Mouse (Mus musculus): ENCODE measurements around the gene Ralgps1. TPM values are rescaled to one million over a fixed set of nuclear protein-coding genes. Genes with fewer than 3 reads are reported as not detected.

Ralgps1 gene
- polyA plus RNA-seq, 1 experiment = 9.5 TPM

DNA sequence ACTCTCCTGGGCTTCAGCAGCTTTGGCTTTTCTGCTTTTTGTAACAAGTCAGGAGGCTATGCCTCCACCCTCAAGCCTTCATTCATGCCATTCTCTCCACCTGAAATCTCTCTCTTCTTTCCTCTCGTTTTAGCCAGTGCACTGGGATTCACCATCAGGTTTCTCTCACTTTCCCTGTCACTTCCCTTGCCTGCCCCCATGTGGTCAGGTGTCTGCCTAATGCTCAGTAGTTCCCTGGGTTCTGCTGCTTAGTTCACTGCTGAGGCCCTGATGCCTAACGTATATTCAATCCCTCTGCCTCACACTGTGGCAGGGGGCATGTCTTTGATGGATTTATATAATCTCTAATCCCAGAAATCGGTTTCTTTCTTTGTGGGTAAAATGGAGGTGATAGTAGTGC is 29.9 kb upstream of the Ralgps1 start:
- Histone ChIP-seq H3K4me3 (ENCODE audit: low read depth, low read length) (no peak overlapping the region), H3K27ac (ENCODE audit: insufficient read depth, low read depth, low read length) (no peak overlapping the region), H3K36me3 (ENCODE audit: control insufficient read depth, insufficient read depth, low read length) (no peaks in the 10 kb centered on the region), H3K4me1 (ENCODE audit: control insufficient read depth, insufficient read depth, insufficient read length, low read length) (no peaks in the 10 kb centered on the region), H3K27me3 (ENCODE audit: control insufficient read depth, insufficient read depth, low read length) (0 out of 2 replicates have a peak, but pooled peaks cover 1% of the 10 kb centered on the region)
- WGBS = 38% methylated on average over 3 of the region's 3 CpGs
- TF ChIP-seq CTCF (IDR thresholded peaks at IDR 0.05; ENCODE audit: extremely low read depth, insufficient read length, insufficient replicate concordance, low read depth, low read length) = peak; percentile 46; the same call in 1 of the 2 replicates
- no peak for TF ChIP-seq POLR2A (IDR thresholded peaks at IDR 0.05; ENCODE audit: low read depth, low read length)

- Histone ChIP-seq H3K4me1 (ENCODE audit: control insufficient read depth, insufficient read depth, insufficient read length, low read length) (no peaks in the 10 kb centered on the region), H3K27me3 (ENCODE audit: control insufficient read depth, insufficient read depth, low read length) (0 out of 2 replicates have a peak, but pooled peaks cover 3% of the 10 kb centered on the region), H3K27ac (ENCODE audit: insufficient read depth, low read depth, low read length) (no peak overlapping the region), H3K4me3 (ENCODE audit: low read depth, low read length) (no peak overlapping the region), H3K36me3 (ENCODE audit: control insufficient read depth, insufficient read depth, low read length) (no peaks in the 10 kb centered on the region)
- TF ChIP-seq POLR2A (IDR thresholded peaks at IDR 0.05; ENCODE audit: low read depth, low read length) = no peak
- TF ChIP-seq CTCF (IDR thresholded peaks at IDR 0.05; ENCODE audit: extremely low read depth, insufficient read length, insufficient replicate concordance, low read depth, low read length) = no peak
- 79% methylated on average over 5 of the region's 5 CpGs for WGBS
Measured at GRCm38 (mm10) chr2:33400541-33400940, 29.3 kb upstream of the Ralgps1 start.

GRCm38 (mm10) chr2:33399091-33399490 is 27.8 kb upstream of the Ralgps1 start:
- Histone ChIP-seq H3K27ac (ENCODE audit: insufficient read depth, low read depth, low read length) (no peak overlapping the region), H3K27me3 (ENCODE audit: control insufficient read depth, insufficient read depth, low read length) (peaks cover 4% of the 10 kb centered on the region; the same call in 1 of the 2 replicates), H3K36me3 (ENCODE audit: control insufficient read depth, insufficient read depth, low read length) (no peaks in the 10 kb centered on the region), H3K4me1 (ENCODE audit: control insufficient read depth, insufficient read depth, insufficient read length, low read length) (no peaks in the 10 kb centered on the region), H3K4me3 (ENCODE audit: low read depth, low read length) (no peak overlapping the region)
- 67% methylated on average over 7 of the region's 7 CpGs for WGBS
- TF ChIP-seq POLR2A (IDR thresholded peaks at IDR 0.05; ENCODE audit: low read depth, low read length) = no peak
- no peak for TF ChIP-seq CTCF (IDR thresholded peaks at IDR 0.05; ENCODE audit: extremely low read depth, insufficient read length, insufficient replicate concordance, low read depth, low read length)

DNA sequence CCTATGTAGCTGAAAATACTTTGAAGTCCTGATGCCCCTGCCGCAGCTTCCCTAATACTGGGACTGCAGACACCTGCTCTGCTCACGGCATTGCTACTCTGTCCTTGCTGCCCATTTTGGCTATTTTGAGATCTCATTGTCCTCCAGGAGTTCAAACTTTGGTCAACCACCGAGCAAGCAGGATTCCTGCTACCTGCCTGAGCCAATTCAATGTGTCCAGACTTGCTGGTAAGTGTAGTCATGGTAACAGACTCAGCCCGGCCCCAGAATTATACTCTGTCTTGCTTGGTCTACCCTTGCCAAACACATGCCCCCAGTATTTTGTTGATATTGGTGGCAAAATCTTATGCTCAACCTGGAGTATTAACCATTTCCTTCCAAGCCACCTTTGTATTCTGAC is 25.8 kb upstream of the Ralgps1 start:
- peaks cover 7% of the 10 kb centered on the region; the same call in 1 of the 2 replicates for H3K27me3 ChIP-seq (ENCODE audit: control insufficient read depth, insufficient read depth, low read length)
- no peaks in the 10 kb centered on the region for H3K36me3 ChIP-seq (ENCODE audit: control insufficient read depth, insufficient read depth, low read length)
- no peak overlapping the region for H3K27ac ChIP-seq (ENCODE audit: insufficient read depth, low read depth, low read length)
- H3K4me1 ChIP-seq (ENCODE audit: control insufficient read depth, insufficient read depth, insufficient read length, low read length) = no peaks in the 10 kb centered on the region
- TF ChIP-seq CTCF (IDR thresholded peaks at IDR 0.05; ENCODE audit: extremely low read depth, insufficient read length, insufficient replicate concordance, low read depth, low read length) (no peak), POLR2A (IDR thresholded peaks at IDR 0.05; ENCODE audit: low read depth, low read length) (no peak)
- no peak overlapping the region for H3K4me3 ChIP-seq (ENCODE audit: low read depth, low read length)
- WGBS = 65% methylated on average over 4 of the region's 4 CpGs

DNA sequence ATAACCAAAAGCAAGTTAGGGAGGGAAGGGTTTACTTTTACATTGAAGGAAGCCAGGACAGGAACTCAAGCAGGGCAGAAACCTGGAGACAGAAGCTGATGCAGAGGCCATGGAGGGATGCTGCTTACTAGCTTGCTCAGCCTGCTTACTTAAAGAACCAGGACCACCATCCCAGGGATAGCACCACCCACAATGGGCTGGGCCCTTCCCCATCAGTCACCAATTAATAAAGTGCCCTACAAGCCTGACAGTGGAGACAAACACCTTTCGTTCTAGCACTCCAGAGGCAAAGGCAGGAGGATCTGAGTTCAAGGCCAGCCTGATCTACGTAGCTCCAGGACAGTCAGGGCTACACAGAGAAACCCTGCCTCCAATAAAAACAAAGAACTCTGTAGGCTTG is 23.8 kb upstream of the Ralgps1 start:
- Histone ChIP-seq H3K36me3 (ENCODE audit: control insufficient read depth, insufficient read depth, low read length) (no peaks in the 10 kb centered on the region), H3K4me3 (ENCODE audit: low read depth, low read length) (no peak overlapping the region), H3K27me3 (ENCODE audit: control insufficient read depth, insufficient read depth, low read length) (peaks cover 7% of the 10 kb centered on the region; the same call in 1 of the 2 replicates), H3K27ac (ENCODE audit: insufficient read depth, low read depth, low read length) (no peak overlapping the region), H3K4me1 (ENCODE audit: control insufficient read depth, insufficient read depth, insufficient read length, low read length) (no peaks in the 10 kb centered on the region)
- no peak for TF ChIP-seq POLR2A (IDR thresholded peaks at IDR 0.05; ENCODE audit: low read depth, low read length)
- TF ChIP-seq CTCF (IDR thresholded peaks at IDR 0.05; ENCODE audit: extremely low read depth, insufficient read length, insufficient replicate concordance, low read depth, low read length) = no peak
- 87% methylated on average over 2 of the region's 2 CpGs for WGBS

DNA sequence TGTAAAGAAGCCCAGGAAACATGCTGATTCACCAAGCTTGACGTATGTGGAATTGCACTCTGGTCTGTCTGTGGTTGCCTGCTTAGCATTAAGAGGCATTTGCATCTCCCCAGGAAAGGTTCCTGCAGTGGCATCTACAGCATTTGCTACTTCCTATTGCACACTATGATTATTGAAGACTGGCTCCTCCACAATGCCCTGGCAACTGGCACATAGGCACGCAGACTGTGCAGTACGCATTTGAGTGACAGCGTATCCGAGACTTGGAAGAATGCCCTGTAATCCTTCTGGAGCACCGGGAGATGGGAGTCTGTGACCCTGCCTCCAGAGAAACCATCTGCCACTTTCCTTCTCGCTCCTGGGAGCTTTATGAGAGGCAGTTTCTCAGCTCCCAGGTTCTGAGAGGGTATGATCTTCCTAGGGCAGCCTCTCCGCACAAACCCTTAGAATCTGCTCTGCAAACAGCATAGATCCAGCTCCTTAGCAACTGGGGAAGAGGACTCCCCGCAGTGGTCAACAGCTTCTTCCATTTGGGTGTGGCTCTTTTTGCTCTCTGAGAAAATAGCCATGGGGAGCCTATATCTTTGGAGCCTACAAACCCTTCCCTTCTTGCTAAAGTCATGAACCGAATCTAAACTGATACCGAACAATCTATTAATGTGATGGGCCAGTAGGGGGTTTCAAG is 22.8 kb upstream of the Ralgps1 start:
- 60% methylated on average over 11 of the region's 11 CpGs for WGBS
- Histone ChIP-seq H3K27me3 (ENCODE audit: control insufficient read depth, insufficient read depth, low read length) (peaks cover 7% of the 10 kb centered on the region; the same call in 1 of the 2 replicates), H3K4me1 (ENCODE audit: control insufficient read depth, insufficient read depth, insufficient read length, low read length) (no peaks in the 10 kb centered on the region), H3K4me3 (ENCODE audit: low read depth, low read length) (no peak overlapping the region), H3K36me3 (ENCODE audit: control insufficient read depth, insufficient read depth, low read length) (no peaks in the 10 kb centered on the region), H3K27ac (ENCODE audit: insufficient read depth, low read depth, low read length) (no peak overlapping the region)
- TF ChIP-seq CTCF (IDR thresholded peaks at IDR 0.05; ENCODE audit: extremely low read depth, insufficient read length, insufficient replicate concordance, low read depth, low read length) = no peak
- TF ChIP-seq POLR2A (IDR thresholded peaks at IDR 0.05; ENCODE audit: low read depth, low read length) = no peak

DNA sequence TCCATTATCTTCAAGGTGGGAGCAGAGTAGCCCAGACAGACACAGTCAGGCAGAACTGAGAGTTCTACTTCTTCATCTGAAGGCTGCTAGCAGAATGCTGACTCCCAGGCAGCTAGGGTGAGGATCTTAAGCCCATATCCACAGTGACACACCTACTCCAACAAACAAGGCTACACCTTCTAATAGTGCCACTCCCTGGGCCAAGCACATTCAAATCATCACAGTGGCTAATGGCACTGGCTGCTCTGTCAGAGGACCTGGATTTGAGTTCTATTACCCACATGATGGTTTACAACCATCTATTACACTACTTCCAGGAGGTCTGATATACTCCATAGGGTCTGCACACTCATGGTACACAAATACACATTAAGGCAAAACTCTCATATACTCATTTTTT is 21.7 kb upstream of the Ralgps1 start:
- Histone ChIP-seq H3K4me1 (ENCODE audit: control insufficient read depth, insufficient read depth, insufficient read length, low read length) (no peaks in the 10 kb centered on the region), H3K4me3 (ENCODE audit: low read depth, low read length) (no peak overlapping the region), H3K27ac (ENCODE audit: insufficient read depth, low read depth, low read length) (no peak overlapping the region), H3K36me3 (ENCODE audit: control insufficient read depth, insufficient read depth, low read length) (no peaks in the 10 kb centered on the region), H3K27me3 (ENCODE audit: control insufficient read depth, insufficient read depth, low read length) (peaks cover 11% of the 10 kb centered on the region; the same call in 1 of the 2 replicates)
- TF ChIP-seq POLR2A (IDR thresholded peaks at IDR 0.05; ENCODE audit: low read depth, low read length) (no peak), CTCF (IDR thresholded peaks at IDR 0.05; ENCODE audit: extremely low read depth, insufficient read length, insufficient replicate concordance, low read depth, low read length) (no peak)
